Comparison of ENCODE assay signal across 18 mouse cellular contexts in the genomic region with DNA sequence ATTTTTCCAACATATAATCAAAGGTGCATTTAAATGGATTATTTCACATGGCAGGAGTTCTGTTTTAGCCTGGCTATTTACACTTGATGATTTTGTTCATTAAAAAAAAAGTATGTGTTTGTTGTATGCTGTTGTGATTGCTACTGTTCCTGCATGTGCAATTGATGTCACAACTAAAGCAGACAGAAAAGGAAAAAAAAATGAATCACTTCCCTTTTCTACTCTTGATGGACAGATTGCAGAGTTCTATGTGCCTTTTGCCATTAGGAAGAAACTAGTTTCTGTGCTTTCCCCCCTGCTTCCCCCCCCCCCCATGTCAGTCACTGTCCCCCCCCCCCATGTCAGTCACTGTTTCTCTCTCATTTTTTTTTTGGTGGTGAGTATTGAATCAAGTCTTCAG.
"Had no signal": no experiment of that assay in that cellular context is flagged by ENCODE, and none has a peak within 500 bp of the region (broad histone marks: within the 10 kb centered on the region; RNA-seq: fewer than 3 reads in every experiment).

No protein-coding gene starts in this region.

- H3K4me1 ChIP-seq: neural tube, embryonic 12.5 days; stomach, embryonic 15.5 days had no signal

- H3K27me3 ChIP-seq: liver, embryonic 15.5 days; midbrain, embryonic 13.5 days; neural tube, embryonic 12.5 days; stomach, embryonic 15.5 days had no signal

- ATAC-seq: lung, postnatal 0 days; midbrain, embryonic 13.5 days had no signal

- H3K4me2 ChIP-seq: liver, embryonic 11.5 days; liver, embryonic 15.5 days; midbrain, embryonic 13.5 days; neural tube, embryonic 12.5 days; stomach, embryonic 15.5 days had no signal

- H3K9me3 ChIP-seq: limb, embryonic 10.5 days; liver, embryonic 15.5 days; midbrain, embryonic 13.5 days; neural tube, embryonic 12.5 days; stomach, embryonic 15.5 days had no signal

- H3K27ac ChIP-seq: left cerebral cortex, adult 2 months; limb, embryonic 10.5 days; liver, embryonic 15.5 days; midbrain, embryonic 13.5 days; neural tube, embryonic 12.5 days; stomach, embryonic 15.5 days had no signal

- H3K36me3 ChIP-seq: limb, embryonic 10.5 days; liver, embryonic 15.5 days; midbrain, embryonic 13.5 days; neural tube, embryonic 12.5 days; stomach, embryonic 15.5 days had no signal

- H3K9ac ChIP-seq: liver, embryonic 15.5 days; midbrain, embryonic 13.5 days; neural tube, embryonic 12.5 days; stomach, embryonic 15.5 days had no signal

- H3K4me3 ChIP-seq: left cerebral cortex, adult 2 months; limb, embryonic 10.5 days; liver, embryonic 15.5 days; midbrain, embryonic 13.5 days; myocyte; neural tube, embryonic 12.5 days; stomach, embryonic 15.5 days had no signal

- DNase-seq: kidney, adult 18-20 months; kidney, postnatal 14 days; lung, adult 2 months; lung, postnatal 4 days; retina, postnatal 1 day; right cerebral cortex, postnatal 4 days; spleen, adult 18-20 months; thymus, adult 2 months; thymus, postnatal 25 days had no signal
